Mouse (Mus musculus) skeletal muscle tissue, adult 2 months (tissue): ENCODE measurements around the gene Katnb1.
A peak's percentile ranks its signal among the peaks of the same experiment; 100 is the strongest.

Experiments used
- DNase-seq: peaks from one replicate; pipeline ENCODE4 v3.0.0-alpha.2; 2012; ENCODE audit warnings: low read depth, low spot score

Gene Katnb1

GRCm38 (mm10) chr8:95080381-95081341 lies at the start of gene Katnb1:
Gene Katnb1 (plus strand): TSS chr8:95081186.
- peak; percentile 100 for DNase-seq

GRCm38 (mm10) chr8:95037106-95037925 lies 43.7 kb upstream of the Katnb1 start:
- peak; percentile 40 for DNase-seq

- DNase-seq = no peak
These were observed 38.9 kb upstream of the Katnb1 start for GRCm38 (mm10) chr8:95041883-95042784.

GRCm38 (mm10) chr8:95044811-95045210 lies 36.2 kb upstream of the Katnb1 start:
- no peak for DNase-seq

DNA sequence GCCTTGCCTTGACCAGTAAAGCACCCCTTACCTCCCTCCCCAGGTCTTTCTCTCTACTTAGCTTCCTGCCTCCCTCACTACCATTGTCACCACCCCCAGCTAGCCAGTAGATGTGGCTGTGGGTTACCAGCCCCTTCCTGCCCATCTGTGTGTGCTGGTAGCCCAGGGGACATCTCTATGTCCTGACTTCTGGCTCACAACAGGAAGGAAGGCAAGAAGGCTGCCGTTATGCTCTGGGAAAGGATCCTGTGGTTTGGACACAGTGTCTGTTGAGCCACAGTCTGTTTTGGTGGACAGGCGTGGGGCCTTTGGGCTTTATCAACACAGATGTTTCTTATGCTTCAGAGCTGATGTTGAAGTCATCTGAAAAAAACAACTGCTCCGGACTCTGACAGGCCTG lies 34.0 kb upstream of the Katnb1 start:
- DNase-seq = peak; percentile 14

GRCm38 (mm10) chr8:95047884-95048680 lies 32.9 kb upstream of the Katnb1 start:
- DNase-seq = no peak

DNA sequence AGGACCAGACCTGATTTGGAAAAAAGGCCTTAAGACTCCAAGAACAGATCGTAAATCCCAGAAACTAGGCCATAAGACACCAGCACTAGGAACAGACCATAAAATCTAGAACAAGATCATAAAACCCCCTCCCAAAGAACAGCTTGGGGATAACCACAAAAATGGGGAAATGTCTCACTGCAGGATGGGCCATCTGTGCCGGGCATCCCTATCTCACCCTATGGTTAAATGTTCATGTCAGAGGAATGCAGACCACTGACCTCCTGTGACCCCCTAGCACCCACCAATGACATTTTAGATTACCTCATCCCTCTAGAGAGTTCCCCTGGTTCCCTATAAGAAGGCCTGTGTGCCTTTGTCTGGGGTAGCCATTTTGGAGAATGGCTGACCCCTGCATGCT lies 31.4 kb upstream of the Katnb1 start:
- no peak for DNase-seq

GRCm38 (mm10) chr8:95054438-95054837 lies 26.5 kb upstream of the Katnb1 start:
- no peak for DNase-seq

DNA sequence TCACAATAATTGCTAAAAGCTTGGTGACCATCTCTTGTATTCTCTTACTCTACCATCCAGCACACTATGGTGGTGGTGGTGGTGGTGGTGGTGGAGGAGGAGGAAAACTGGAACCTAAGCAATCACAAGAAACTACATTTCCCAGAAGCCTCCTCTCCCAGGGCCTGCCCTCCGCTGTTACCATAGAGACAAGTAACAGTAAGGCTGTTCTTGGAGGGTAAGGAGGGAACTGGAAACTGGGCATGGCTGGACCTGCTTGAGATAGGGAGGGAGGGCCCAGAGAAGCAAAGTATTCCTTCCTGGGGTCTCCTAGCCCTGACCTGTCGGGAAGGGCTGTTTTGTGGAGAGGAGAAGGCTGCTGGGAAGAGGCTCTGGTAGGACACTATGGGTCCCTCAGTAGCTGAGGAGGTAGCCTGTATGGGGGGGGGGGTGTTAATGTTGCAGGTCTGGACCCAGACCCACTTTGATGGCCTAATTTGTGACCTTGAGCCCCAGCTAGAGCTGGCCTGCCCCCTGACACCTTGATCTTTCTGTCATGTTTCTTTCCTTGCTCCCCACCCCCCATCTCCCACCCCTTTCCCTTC lies 26.0 kb upstream of the Katnb1 start, which contains the start of gene Drc7:
Gene Drc7 (plus strand): TSS at position 177 of the 584 bp plus-strand sequence.
- DNase-seq = peak; percentile 13

DNA sequence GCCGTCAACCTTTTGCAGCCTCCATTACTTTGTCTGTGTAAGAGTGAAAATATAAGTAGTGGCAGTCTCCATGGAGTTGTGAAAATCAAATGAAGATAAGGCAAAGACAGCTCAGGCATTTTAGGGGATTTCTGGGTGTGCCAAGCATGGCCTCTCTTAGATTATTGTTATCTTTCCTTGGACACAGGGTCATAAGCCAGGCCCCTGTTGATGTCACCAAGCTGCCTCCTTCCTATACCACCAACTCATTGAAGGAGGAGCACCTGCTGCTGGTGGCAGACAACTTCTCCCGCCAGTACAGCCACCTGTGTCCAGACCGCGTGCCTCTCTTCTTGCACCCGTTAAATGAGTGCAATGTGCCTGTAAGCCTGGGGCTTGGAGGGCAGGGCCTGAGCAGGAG lies 24.6 kb upstream of the Katnb1 start:
- no peak for DNase-seq

DNA sequence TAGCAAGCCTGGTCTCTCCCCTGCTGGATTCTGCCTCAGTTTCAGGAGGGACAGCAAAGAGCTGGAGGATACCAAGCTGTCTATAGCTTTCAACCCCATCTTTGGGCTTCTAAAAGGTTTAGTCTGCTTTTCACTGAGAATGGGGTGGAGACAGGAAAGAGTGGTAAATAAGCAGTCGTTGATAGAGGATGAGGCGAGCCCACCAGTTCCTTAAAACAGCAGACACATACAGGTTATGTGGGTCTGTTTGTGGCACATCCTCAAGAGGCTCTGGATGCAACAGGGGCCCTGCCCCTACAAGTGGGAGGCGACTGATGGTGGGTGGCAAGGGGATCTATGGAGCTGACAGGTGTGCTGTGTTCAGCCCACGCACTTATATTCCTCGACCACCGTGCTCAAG lies 22.3 kb upstream of the Katnb1 start:
- no peak for DNase-seq

- DNase-seq = no peak
These were observed 21.0 kb upstream of the Katnb1 start for GRCm38 (mm10) chr8:95059812-95060533.

DNA sequence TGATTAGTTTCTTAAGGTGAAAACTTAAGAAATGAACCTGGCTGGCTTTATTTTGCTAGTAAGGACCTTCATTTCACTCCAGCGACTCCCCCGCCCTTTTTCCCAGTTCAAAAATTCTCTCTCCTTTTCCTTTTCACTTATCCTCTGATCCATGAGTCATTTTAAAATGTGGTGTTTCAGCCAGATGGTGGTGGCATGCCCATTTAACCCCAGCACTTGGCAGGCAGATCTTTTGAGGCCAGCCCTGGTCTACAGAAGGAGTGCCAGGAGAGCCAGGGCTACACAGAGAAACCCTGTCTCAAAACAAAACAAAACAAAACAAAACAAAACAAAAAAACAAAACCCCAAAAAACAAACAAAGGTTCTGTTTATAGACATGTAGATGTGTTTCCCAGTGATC lies 16.5 kb upstream of the Katnb1 start:
- DNase-seq = no peak

- DNase-seq = peak; percentile 14
These were observed 13.4 kb upstream of the Katnb1 start for GRCm38 (mm10) chr8:95067582-95067981.

- DNase-seq = no peak
These were observed 5.5 kb upstream of the Katnb1 start for GRCm38 (mm10) chr8:95075504-95075903.

DNA sequence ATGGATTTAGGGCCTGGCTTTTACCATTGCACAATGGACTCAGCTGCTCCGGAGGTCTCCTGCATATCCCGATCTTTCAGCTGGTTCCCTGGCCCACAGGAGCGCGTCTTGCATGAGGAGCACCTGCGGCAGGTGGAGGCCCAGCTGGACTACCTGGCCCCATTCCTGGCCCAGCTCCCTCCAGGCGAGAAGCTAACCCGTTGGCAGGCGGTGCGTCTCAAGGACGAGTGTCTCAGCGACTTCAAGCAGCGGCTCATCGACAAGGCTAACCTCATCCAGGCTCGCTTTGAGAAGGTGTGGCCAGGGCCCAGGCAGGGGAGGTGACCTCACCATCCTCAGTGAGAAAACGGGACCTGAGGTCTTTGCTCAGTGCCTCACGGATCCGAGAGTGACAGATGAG lies 4.8 kb upstream of the Katnb1 start:
- DNase-seq = no peak

DNA sequence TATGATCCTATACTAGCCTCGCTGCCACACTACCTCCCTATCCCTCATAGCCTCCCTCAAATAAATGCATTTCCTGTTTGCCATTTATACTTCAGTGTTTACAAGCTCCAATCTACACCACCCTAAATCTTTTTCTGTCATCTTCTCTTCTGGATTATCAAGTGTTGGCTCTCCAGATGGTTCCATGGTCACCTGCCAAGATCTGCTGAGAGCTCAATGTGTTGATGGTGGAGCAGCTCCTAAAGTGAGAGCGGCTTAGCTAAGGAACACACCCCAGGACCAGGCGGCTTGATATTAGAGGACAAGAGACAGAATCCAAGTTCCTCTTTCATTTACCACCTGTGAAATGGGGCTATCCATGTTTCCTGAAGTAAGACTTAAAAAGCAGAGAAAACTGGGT lies 2.9 kb upstream of the Katnb1 start:
- DNase-seq = no peak

DNA sequence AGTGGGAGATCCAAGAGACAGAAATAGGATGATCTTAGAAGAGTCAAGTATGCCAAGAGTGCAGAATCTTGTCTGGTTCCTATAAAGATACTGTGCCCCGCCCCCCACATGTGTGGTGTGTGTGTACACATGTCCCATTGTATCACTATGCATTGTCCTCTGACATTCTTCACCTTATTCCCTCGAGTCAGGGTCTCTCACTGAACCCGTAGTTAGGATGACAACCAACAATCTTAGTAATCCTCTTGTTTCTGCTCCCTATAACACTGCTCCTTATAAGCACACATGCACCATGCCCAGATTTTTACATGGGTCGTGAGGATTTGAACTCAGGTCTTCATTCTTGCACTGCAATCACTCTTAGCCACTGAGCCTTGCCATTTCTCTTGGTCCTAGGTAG lies 1.7 kb upstream of the Katnb1 start:
- no peak for DNase-seq

DNA sequence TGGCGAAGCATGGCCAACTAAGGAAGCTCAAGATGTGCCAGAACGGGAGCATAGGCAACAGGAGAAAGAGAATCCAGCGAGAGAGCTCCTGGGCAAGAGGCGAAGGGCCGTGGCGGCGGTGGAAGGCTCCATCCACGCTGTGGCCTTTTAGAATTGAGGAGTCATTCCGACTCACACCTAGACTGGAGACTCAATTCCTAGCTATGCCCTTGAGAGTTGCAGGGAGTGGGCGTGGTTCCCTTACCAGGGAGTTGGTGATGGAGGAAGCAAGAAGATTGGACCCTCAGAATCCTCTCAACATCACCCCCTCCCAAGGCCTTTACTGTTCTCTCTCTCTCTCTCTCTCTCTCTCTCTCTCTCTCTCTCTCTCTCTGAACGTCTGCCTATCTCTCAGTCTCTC lies 664 bp downstream of the Katnb1 start:
- no peak for DNase-seq

GRCm38 (mm10) chr8:95084261-95084660 lies 3.3 kb downstream of the Katnb1 start:
- DNase-seq = no peak
